In genomic region chr6:137343688-137344441, GRCm38 (mm10) we compare ENCODE assay signal across 17 mouse cellular contexts.
DNase-seq lines count a peak whose midpoint lies in the region; ATAC-seq and TF ChIP-seq lines count a peak whose summit lies in the region.
"Had no signal": no experiment of that assay in that cellular context is flagged by ENCODE, and none has a peak within 500 bp of the region (broad histone marks: within the 10 kb centered on the region; RNA-seq: fewer than 3 reads in every experiment).

No protein-coding gene starts in this region.

- no peak overlapping the region for H3K9ac ChIP-seq in intestine, embryonic 14.5 days (ENCODE audit: low read length)
- no peak overlapping the region for H3K9ac ChIP-seq in intestine, postnatal 0 days (ENCODE audit: low read depth, low read length)
- no peak overlapping the region for H3K9ac ChIP-seq in limb, embryonic 14.5 days (ENCODE audit: low read depth, low read length, severe bottlenecking)
- no peak overlapping the region for H3K9ac ChIP-seq in midbrain, embryonic 15.5 days
- no peak overlapping the region for H3K9ac ChIP-seq in midbrain, embryonic 14.5 days (replicated peaks; ENCODE audit: low read length)

- no peak overlapping the region for H3K4me3 ChIP-seq in intestine, embryonic 14.5 days (ENCODE audit: low read depth, low read length)
- H3K4me3 ChIP-seq in intestine, postnatal 0 days (ENCODE audit: low read depth, low read length), result no peak overlapping the region
- H3K4me3 ChIP-seq in limb, embryonic 14.5 days (replicated peaks; ENCODE audit: low read length), result no peak overlapping the region
- no peak overlapping the region for H3K4me3 ChIP-seq in limb, embryonic 10.5 days
- H3K4me3 ChIP-seq in midbrain, embryonic 15.5 days, result no peak overlapping the region
- H3K4me3 ChIP-seq in midbrain, embryonic 14.5 days (replicated peaks; ENCODE audit: low read depth, low read length), result no peak overlapping the region
- H3K4me3 ChIP-seq: megakaryocyte, embryonic 14.5 days had no signal

- no peaks in the 10 kb centered on the region for H3K4me1 ChIP-seq in intestine, embryonic 14.5 days (replicated peaks; ENCODE audit: control insufficient read depth, insufficient read depth, low read length)
- H3K4me1 ChIP-seq in intestine, postnatal 0 days (replicated peaks; ENCODE audit: control insufficient read depth, insufficient read depth, low read length), result no peaks in the 10 kb centered on the region
- no peaks in the 10 kb centered on the region for H3K4me1 ChIP-seq in limb, embryonic 14.5 days (ENCODE audit: control insufficient read depth, insufficient read depth, low read length)
- peaks cover 11% of the 10 kb centered on the region; the same call in 1 of the 2 replicates for H3K4me1 ChIP-seq in limb, embryonic 10.5 days
- H3K4me1 ChIP-seq in midbrain, embryonic 15.5 days, result no peaks in the 10 kb centered on the region
- no peaks in the 10 kb centered on the region for H3K4me1 ChIP-seq in midbrain, embryonic 14.5 days (ENCODE audit: control insufficient read depth, insufficient read depth, low read length)
- H3K4me1 ChIP-seq: megakaryocyte, embryonic 14.5 days had no signal

- H3K4me2 ChIP-seq in intestine, embryonic 14.5 days (ENCODE audit: low read length), result no peak overlapping the region
- H3K4me2 ChIP-seq in intestine, postnatal 0 days (replicated peaks; ENCODE audit: low read depth), result no peak overlapping the region
- no peak overlapping the region for H3K4me2 ChIP-seq in limb, embryonic 14.5 days (replicated peaks; ENCODE audit: low read depth, low read length, severe bottlenecking)
- no peak overlapping the region for H3K4me2 ChIP-seq in midbrain, embryonic 15.5 days
- no peak overlapping the region for H3K4me2 ChIP-seq in midbrain, embryonic 14.5 days (ENCODE audit: low read length)

- ATAC-seq in intestine, embryonic 14.5 days (replicated peaks; ENCODE audit: low FRiP score, low TSS enrichment, low read depth), result peak; percentile 58; the same call in 1 of the 2 replicates
- ATAC-seq in intestine, postnatal 0 days, result no peak
- ATAC-seq in limb, embryonic 14.5 days (ENCODE audit: low FRiP score, low read depth), result 0 out of 2 replicates have a peak, but pooled peaks have one; percentile 68
- ATAC-seq in midbrain, embryonic 15.5 days (replicated peaks), result 0 out of 2 replicates have a peak, but pooled peaks have one; percentile 42
- ATAC-seq in midbrain, embryonic 14.5 days (ENCODE audit: low FRiP score, low TSS enrichment), result no peak
- ATAC-seq: forebrain, embryonic 14.5 days had no signal

- TF ChIP-seq POLR2A in limb, embryonic 14.5 days (IDR thresholded peaks at IDR 0.05; ENCODE audit: borderline replicate concordance, extremely low read depth, insufficient read depth, insufficient read length), result no peak

- no peak overlapping the region for H3K27ac ChIP-seq in intestine, embryonic 14.5 days (ENCODE audit: low read depth)
- H3K27ac ChIP-seq in intestine, postnatal 0 days (ENCODE audit: low read depth, low read length), result no peak overlapping the region
- H3K27ac ChIP-seq in limb, embryonic 14.5 days (replicated peaks; ENCODE audit: low read depth, low read length), result no peak overlapping the region
- H3K27ac ChIP-seq in limb, embryonic 10.5 days, result no peak overlapping the region
- H3K27ac ChIP-seq in midbrain, embryonic 15.5 days, result no peak overlapping the region
- H3K27ac ChIP-seq in midbrain, embryonic 14.5 days (replicated peaks; ENCODE audit: low read depth, low read length), result no peak overlapping the region

- H3K9me3 ChIP-seq in intestine, embryonic 14.5 days (ENCODE audit: control insufficient read depth, low read length), result no peaks in the 10 kb centered on the region
- H3K9me3 ChIP-seq in intestine, postnatal 0 days (ENCODE audit: control insufficient read depth), result no peaks in the 10 kb centered on the region
- no peaks in the 10 kb centered on the region for H3K9me3 ChIP-seq in limb, embryonic 14.5 days (ENCODE audit: control insufficient read depth, low read length)
- H3K9me3 ChIP-seq in limb, embryonic 10.5 days (replicated peaks), result no peaks in the 10 kb centered on the region
- no peaks in the 10 kb centered on the region for H3K9me3 ChIP-seq in midbrain, embryonic 15.5 days
- H3K9me3 ChIP-seq in midbrain, embryonic 14.5 days (ENCODE audit: control insufficient read depth, low read length), result no peaks in the 10 kb centered on the region

- no peaks in the 10 kb centered on the region for H3K27me3 ChIP-seq in intestine, embryonic 14.5 days (replicated peaks; ENCODE audit: control insufficient read depth, insufficient read depth, low read length)
- no peaks in the 10 kb centered on the region for H3K27me3 ChIP-seq in intestine, postnatal 0 days (replicated peaks; ENCODE audit: control insufficient read depth, insufficient read depth, low read length)
- no peaks in the 10 kb centered on the region for H3K27me3 ChIP-seq in limb, embryonic 14.5 days (ENCODE audit: control insufficient read depth, insufficient read depth, low read length)
- no peaks in the 10 kb centered on the region for H3K27me3 ChIP-seq in limb, embryonic 10.5 days (ENCODE audit: low read depth, poor library complexity, severe bottlenecking)
- no peaks in the 10 kb centered on the region for H3K27me3 ChIP-seq in midbrain, embryonic 15.5 days (replicated peaks)
- no peaks in the 10 kb centered on the region for H3K27me3 ChIP-seq in midbrain, embryonic 14.5 days (ENCODE audit: control insufficient read depth, insufficient read depth, low read length)
- H3K27me3 ChIP-seq: megakaryocyte, embryonic 14.5 days had no signal

- no peak for TF ChIP-seq CTCF in intestine, postnatal 0 days (IDR thresholded peaks at IDR 0.05; ENCODE audit: low read depth)

- WGBS in intestine, embryonic 14.5 days, result 49% methylated on average over 5 of the region's 5 CpGs
- WGBS in intestine, postnatal 0 days, result 64% methylated on average over 5 of the region's 5 CpGs
- WGBS in limb, embryonic 14.5 days, result 38% methylated on average over 5 of the region's 5 CpGs
- 52% methylated on average over 5 of the region's 5 CpGs for WGBS in limb, embryonic 10.5 days
- 59% methylated on average over 5 of the region's 5 CpGs for WGBS in midbrain, embryonic 15.5 days
- WGBS in midbrain, embryonic 14.5 days, result 64% methylated on average over 5 of the region's 5 CpGs

- no peaks in the 10 kb centered on the region for H3K36me3 ChIP-seq in intestine, embryonic 14.5 days (ENCODE audit: control insufficient read depth, insufficient read depth, low read length)
- H3K36me3 ChIP-seq in intestine, postnatal 0 days (ENCODE audit: control insufficient read depth, insufficient read depth), result no peaks in the 10 kb centered on the region
- H3K36me3 ChIP-seq in limb, embryonic 14.5 days (ENCODE audit: control insufficient read depth, insufficient read depth, low read length), result no peaks in the 10 kb centered on the region
- no peaks in the 10 kb centered on the region for H3K36me3 ChIP-seq in limb, embryonic 10.5 days
- no peaks in the 10 kb centered on the region for H3K36me3 ChIP-seq in midbrain, embryonic 15.5 days (replicated peaks)
- H3K36me3 ChIP-seq in midbrain, embryonic 14.5 days (ENCODE audit: control insufficient read depth, insufficient read depth, low read length), result no peaks in the 10 kb centered on the region

- DNase-seq in intestine, embryonic 14.5 days (ENCODE audit: low spot score), result no peak
- peak; percentile 45 for DNase-seq in limb, embryonic 14.5 days (ENCODE audit: low spot score)
- DNase-seq in limb, embryonic 10.5 days (ENCODE audit: low spot score), result no peak
- DNase-seq in midbrain, embryonic 14.5 days, result no peak
- DNase-seq in cerebellum, postnatal 25 days, result no peak
- DNase-seq: adrenal gland, postnatal 36 days; B cell, adult 2 months; cerebellum, adult 11-12 months; cerebellum, postnatal 36 days; gastrocnemius, postnatal 25 days; layer of hippocampus, postnatal 36 days; liver; right cerebral cortex, postnatal 25 days had no signal

Comparison
In these comparisons a context has a peak if more than half of its experiments do, and no peak if none do; other contexts are left out.
1. ATAC-seq: peak in intestine, embryonic 14.5 days (single experiment), limb, embryonic 14.5 days (single experiment) and midbrain, embryonic 15.5 days (single experiment); none in intestine, postnatal 0 days (single experiment) and midbrain, embryonic 14.5 days (single experiment).